In genomic region chr19:29978847-29979246, GRCm38 (mm10) we compare ENCODE assay signal across 9 mouse cellular contexts. TPM values are rescaled to one million over a fixed set of nuclear protein-coding genes. Genes with fewer than 3 reads are reported as not detected.
A peak's percentile ranks its signal among the peaks of the same experiment; 100 is the strongest.
DNase-seq lines count a peak whose midpoint lies in the region; ATAC-seq lines count a peak whose summit lies in the region.
"Had no signal": no experiment of that assay in that cellular context is flagged by ENCODE, and none has a peak within 500 bp of the region (broad histone marks: within the 10 kb centered on the region; RNA-seq: fewer than 3 reads in every experiment).

No protein-coding gene starts in this region.

- H3K4me3 ChIP-seq in hindbrain, embryonic 14.5 days (replicated peaks; ENCODE audit: low read length): no peak overlapping the region
- H3K4me3 ChIP-seq in hindbrain, embryonic 13.5 days: no peak overlapping the region

- H3K27ac ChIP-seq in hindbrain, embryonic 14.5 days: no peak overlapping the region
- no peak overlapping the region for H3K27ac ChIP-seq in hindbrain, embryonic 13.5 days

- ATAC-seq in hindbrain, embryonic 14.5 days (ENCODE audit: low FRiP score): peak; percentile 8; the same call in 1 of the 2 replicates
- ATAC-seq in hindbrain, embryonic 13.5 days (ENCODE audit: low FRiP score): no peak

- no peaks in the 10 kb centered on the region for H3K36me3 ChIP-seq in hindbrain, embryonic 14.5 days (replicated peaks; ENCODE audit: control insufficient read depth, insufficient read depth)
- no peaks in the 10 kb centered on the region for H3K36me3 ChIP-seq in hindbrain, embryonic 13.5 days

- WGBS in hindbrain, embryonic 14.5 days: 66% methylated on average over 2 of the region's 2 CpGs
- WGBS in hindbrain, embryonic 13.5 days: 68% methylated on average over 2 of the region's 2 CpGs

- peak; percentile 70 for DNase-seq in hindbrain, embryonic 14.5 days (ENCODE audit: low spot score)
- peak; percentile 6 for DNase-seq in thymus, postnatal 14 days
- DNase-seq in thymus, postnatal 0 days (ENCODE audit: low spot score): no peak
- DNase-seq in embryo, embryonic 10 days (ENCODE audit: low spot score): peak; percentile 65
- DNase-seq in lung, postnatal 25 days (ENCODE audit: low spot score): peak; percentile 29
- DNase-seq in urinary bladder, postnatal 4 days (ENCODE audit: low spot score in 2 of 2): no peak
- no peak for DNase-seq in spleen, adult 12 weeks (ENCODE audit: low spot score)

- no peaks in the 10 kb centered on the region for H3K9me3 ChIP-seq in hindbrain, embryonic 14.5 days (ENCODE audit: control insufficient read depth, low read length)
- H3K9me3 ChIP-seq in hindbrain, embryonic 13.5 days: no peaks in the 10 kb centered on the region; the same call in 1 of the 2 replicates

- no peak overlapping the region for H3K4me2 ChIP-seq in hindbrain, embryonic 14.5 days (replicated peaks)
- H3K4me2 ChIP-seq in hindbrain, embryonic 13.5 days: no peak overlapping the region

- no peak overlapping the region for H3K9ac ChIP-seq in hindbrain, embryonic 14.5 days
- no peak overlapping the region for H3K9ac ChIP-seq in hindbrain, embryonic 13.5 days

- no peaks in the 10 kb centered on the region for H3K4me1 ChIP-seq in hindbrain, embryonic 14.5 days (replicated peaks; ENCODE audit: control insufficient read depth, insufficient read depth, low read length)
- no peaks in the 10 kb centered on the region for H3K4me1 ChIP-seq in hindbrain, embryonic 13.5 days (replicated peaks)

- H3K27me3 ChIP-seq in hindbrain, embryonic 14.5 days (ENCODE audit: control insufficient read depth, insufficient read depth, low read length): no peaks in the 10 kb centered on the region
- no peaks in the 10 kb centered on the region for H3K27me3 ChIP-seq in hindbrain, embryonic 13.5 days

RNA-seq across cellular contexts. Expression of gene Trpd52l3, which starts 24.7 kb away (rescaled TPM):
- not detected in 2 replicates for polyA plus RNA-seq in hindbrain, embryonic 14.5 days (2014; fragmentation: Nextera tagmentation; extraction: Ambion mirVana)
- not detected in 2 replicates for polyA plus RNA-seq in hindbrain, embryonic 13.5 days (2015; fragmentation: Nextera tagmentation; extraction: Ambion mirVana)
- polyA plus RNA-seq in thymus, postnatal 0 days (2015; fragmentation: Nextera tagmentation; extraction: Ambion mirVana): not detected in 2 replicates
- polyA plus RNA-seq: neural tube, embryonic 11.5 days had no signal

RNA-seq across cellular contexts. Expression of gene Uhrf2, which starts 51.5 kb away (rescaled TPM):
- 52.3 and 59.2 TPM in 2 replicates for polyA plus RNA-seq in hindbrain, embryonic 14.5 days (2014; fragmentation: Nextera tagmentation; extraction: Ambion mirVana)
- polyA plus RNA-seq in hindbrain, embryonic 13.5 days (2015; fragmentation: Nextera tagmentation; extraction: Ambion mirVana): 60.5 TPM in 2 replicates
- polyA plus RNA-seq in thymus, postnatal 0 days (2015; fragmentation: Nextera tagmentation; extraction: Ambion mirVana): 44.6 and 54.4 TPM in 2 replicates

RNA-seq across cellular contexts. Expression of gene Il33, which starts 53.9 kb away (rescaled TPM):
- 2.0 and 2.3 TPM in 2 replicates for polyA plus RNA-seq in hindbrain, embryonic 14.5 days (2014; fragmentation: Nextera tagmentation; extraction: Ambion mirVana)
- 1.4 and 1.5 TPM in 2 replicates for polyA plus RNA-seq in hindbrain, embryonic 13.5 days (2015; fragmentation: Nextera tagmentation; extraction: Ambion mirVana)
- polyA plus RNA-seq in thymus, postnatal 0 days (2015; fragmentation: Nextera tagmentation; extraction: Ambion mirVana): 2.3 TPM in 2 replicates

Comparison
In these comparisons a context has a peak if more than half of its experiments do, and no peak if none do; other contexts are left out.
1. DNase-seq: peak in hindbrain, embryonic 14.5 days (single experiment), thymus, postnatal 14 days (single experiment), embryo, embryonic 10 days (single experiment) and lung, postnatal 25 days (single experiment); none in thymus, postnatal 0 days (single experiment), urinary bladder, postnatal 4 days (0 of 2) and spleen, adult 12 weeks (single experiment).